Mouse (Mus musculus) hindbrain, embryonic 10.5 days (tissue): ENCODE results near the gene Plekhh2. TPM values are rescaled to one million over a fixed set of nuclear protein-coding genes. Genes with fewer than 3 reads are reported as not detected.

Source experiments
- DNase-seq: peaks from one replicate; pipeline ENCODE4 v3.0.0-alpha.2; 2017; ENCODE audit warnings: low spot score
- H3K27ac ChIP-seq: fragments of 300-500 bp; sonication (generic); 2 replicates; pipeline ENCODE4 v1.5.1; 2016; ENCODE audit warnings: mild to moderate bottlenecking, moderate library complexity
- H3K27me3 ChIP-seq: fragments of 300-500 bp; sonication (generic); 2 replicates; pipeline ENCODE4 v1.6.1; 2016; ENCODE audit warnings: mild to moderate bottlenecking; ENCODE audit not compliant: poor library complexity, insufficient read depth, severe bottlenecking
- H3K36me3 ChIP-seq: fragments of 300-500 bp; sonication (generic); 2 replicates; pipeline ENCODE4 v1.6.1; 2016; ENCODE audit warnings: mild to moderate bottlenecking, moderate library complexity
- H3K4me1 ChIP-seq: fragments of 300-500 bp; sonication (generic); replicated peaks from 2 replicates; pipeline ENCODE4 v1.6.1; 2016; ENCODE audit warnings: mild to moderate bottlenecking
- H3K4me3 ChIP-seq: fragments of 300-500 bp; sonication (generic); 2 replicates; pipeline ENCODE4 v1.5.1; 2016; ENCODE audit warnings: mild to moderate bottlenecking, moderate library complexity
- H3K9me3 ChIP-seq: fragments of 300-500 bp; sonication (generic); 2 replicates; pipeline ENCODE4 v1.6.1; 2016; ENCODE audit warnings: mild to moderate bottlenecking, moderate library complexity
- WGBS: fragments of 180-500 bp; shearing (Covaris S2); methylation state at CpG from one replicate; pipeline ENCODE4 v1.1.7; 2016; 5-methylcytosine and 5-hydroxymethylcytosine counted together
- polyA plus RNA-seq: library from polyadenylated mRNA; unstranded; fragments of >200 nt; fragmentation: Nextera tagmentation; extraction: Ambion mirVana; gene quantifications from 2 replicates; pipeline ENCODE4 v1.2.1, GENCODE M21; 2016

The Plekhh2 gene
- polyA plus RNA-seq, 1 experiment from 2014 or later, result 3.1 TPM

DNA sequence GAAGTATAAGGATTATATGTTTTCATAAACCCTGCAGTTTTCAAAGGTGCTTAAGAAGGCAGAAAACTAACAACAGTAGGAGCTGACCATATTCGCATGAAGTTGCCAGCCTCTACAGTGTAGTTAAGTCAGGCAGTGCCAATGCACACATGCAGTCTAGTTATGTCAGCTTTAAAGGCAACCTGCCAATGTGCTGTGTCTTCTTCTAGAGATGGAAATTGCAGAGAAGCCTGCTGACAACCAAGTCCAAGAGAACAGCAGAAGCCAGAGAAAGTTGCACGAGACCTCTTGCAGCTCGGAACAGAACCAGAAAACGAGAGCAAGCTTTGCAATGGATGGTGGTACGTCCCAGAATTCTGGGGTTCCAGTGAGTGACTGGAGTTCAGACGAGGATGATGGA is 54.1 kb downstream of the Plekhh2 start:
- WGBS, result 94% methylated on average over 6 of the region's 6 CpGs
- no peak for DNase-seq
- H3K4me3 ChIP-seq, result no peak overlapping the region
- no peak overlapping the region for H3K27ac ChIP-seq
- peaks cover 14% of the 10 kb centered on the region for H3K4me1 ChIP-seq
- H3K9me3 ChIP-seq, result no peaks in the 10 kb centered on the region
- 0 out of 2 replicates have a peak, but pooled peaks cover 9% of the 10 kb centered on the region for H3K36me3 ChIP-seq
- no peaks in the 10 kb centered on the region for H3K27me3 ChIP-seq

DNA sequence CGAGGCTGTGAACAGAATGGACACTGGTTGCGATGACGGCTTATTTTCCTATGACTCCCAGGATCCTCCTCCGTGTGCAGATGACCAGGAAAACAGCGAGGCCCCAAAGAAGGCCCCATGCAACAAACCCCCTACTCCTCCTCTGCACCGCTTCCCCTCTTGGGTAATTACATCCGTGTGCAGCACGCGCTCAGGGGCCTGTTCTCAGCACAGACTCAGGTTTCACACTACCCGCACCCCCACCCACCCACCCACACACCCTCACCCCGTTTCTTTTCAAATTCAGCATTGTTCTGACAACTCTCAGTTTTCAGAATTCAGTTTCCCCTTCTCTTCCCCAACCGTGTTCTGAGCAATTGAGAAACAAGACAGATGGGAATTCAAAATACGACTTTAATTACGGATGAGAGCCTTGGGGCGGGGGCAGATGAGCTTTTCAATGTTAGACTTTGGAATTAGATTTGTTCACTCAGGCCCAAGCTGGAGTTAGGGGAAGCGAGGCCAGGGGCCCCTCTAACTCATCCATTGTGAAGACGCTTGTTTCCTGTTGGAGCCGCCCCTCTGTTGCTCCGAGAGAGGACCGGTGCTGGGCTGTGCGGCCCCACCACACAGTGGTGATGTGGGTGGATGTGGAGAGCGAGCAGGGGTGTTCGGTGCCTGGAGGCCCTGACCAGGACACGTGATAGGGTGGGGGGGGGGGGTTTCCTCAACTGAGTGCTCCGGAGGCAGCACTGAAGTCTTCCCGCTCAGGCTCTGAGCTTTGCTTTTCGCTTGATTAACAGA is 55.3 kb downstream of the Plekhh2 start:
- Histone ChIP-seq H3K36me3 (0 out of 2 replicates have a peak, but pooled peaks cover 9% of the 10 kb centered on the region), H3K9me3 (no peaks in the 10 kb centered on the region), H3K27ac (peak overlapping the region; percentile 79), H3K4me1 (peaks cover 14% of the 10 kb centered on the region), H3K4me3 (no peak overlapping the region), H3K27me3 (no peaks in the 10 kb centered on the region)
- WGBS, result 61% methylated on average over 27 of the region's 27 CpGs
- DNase-seq, result peak; percentile 46

- H3K4me1 ChIP-seq, result peaks cover 14% of the 10 kb centered on the region
- no peaks in the 10 kb centered on the region for H3K27me3 ChIP-seq
- no peak for DNase-seq
- H3K4me3 ChIP-seq, result no peak overlapping the region
- H3K9me3 ChIP-seq, result no peaks in the 10 kb centered on the region
- H3K27ac ChIP-seq, result no peak overlapping the region
- H3K36me3 ChIP-seq, result 0 out of 2 replicates have a peak, but pooled peaks cover 9% of the 10 kb centered on the region
- WGBS, result 92% methylated on average over 12 of the region's 12 CpGs
Observed at GRCm38 (mm10) chr17:84568807-84569206, 57.1 kb downstream of the Plekhh2 start.

DNA sequence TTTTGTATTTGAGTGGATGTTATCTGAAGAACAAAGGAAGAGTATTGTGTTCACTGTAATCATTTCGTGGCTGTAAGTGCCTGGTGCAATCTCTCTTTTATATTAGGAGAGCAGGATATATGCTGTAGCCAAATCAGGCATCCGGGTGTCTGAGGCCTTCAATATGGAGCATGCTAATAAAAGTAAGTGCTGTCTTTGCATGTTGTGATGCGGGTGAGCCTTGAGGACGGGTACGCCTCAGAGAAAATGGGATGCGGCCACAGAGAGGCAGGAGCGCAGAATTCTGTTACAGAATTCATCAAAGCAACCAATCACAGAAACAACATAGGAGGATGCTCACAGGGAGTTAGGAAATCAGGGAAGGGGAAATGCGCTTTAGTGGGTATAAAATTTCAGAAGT is 58.1 kb downstream of the Plekhh2 start:
- H3K4me1 ChIP-seq, result peaks cover 14% of the 10 kb centered on the region
- WGBS, result 87% methylated on average over 8 of the region's 8 CpGs
- H3K27ac ChIP-seq, result no peak overlapping the region

GRCm38 (mm10) chr17:84571629-84572028 is 59.9 kb downstream of the Plekhh2 start:
- peak overlapping the region; percentile 20; the same call in 1 of the 2 replicates for H3K27ac ChIP-seq
- DNase-seq, result peak; percentile 49

More for the DNA sequence above, 58.1 kb downstream of the Plekhh2 start:
- 0 out of 2 replicates have a peak, but pooled peaks cover 9% of the 10 kb centered on the region for H3K36me3 ChIP-seq
- DNase-seq, result no peak
- H3K4me3 ChIP-seq, result no peak overlapping the region
- H3K27me3 ChIP-seq, result no peaks in the 10 kb centered on the region
- no peaks in the 10 kb centered on the region for H3K9me3 ChIP-seq

DNA sequence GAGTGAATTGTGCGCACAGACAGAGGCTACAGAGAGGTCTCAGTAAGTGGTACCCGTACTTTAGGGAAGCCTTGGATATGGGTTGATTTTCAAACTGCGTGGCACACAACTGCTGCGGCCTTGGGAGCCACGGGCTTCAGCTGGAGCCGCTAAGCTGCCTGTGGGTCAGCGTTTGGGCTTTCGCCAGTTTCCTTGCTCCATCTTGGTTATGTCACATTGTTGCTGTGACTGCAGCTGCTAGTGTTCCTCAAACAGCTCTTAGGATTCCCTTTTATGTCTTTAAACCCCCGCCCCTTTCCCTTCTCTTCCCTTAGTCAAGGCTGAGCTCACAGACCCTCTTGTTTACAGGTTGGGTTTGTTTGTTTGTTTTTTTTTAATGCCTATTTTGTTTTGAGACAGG is 61.6 kb downstream of the Plekhh2 start:
- DNase-seq, result no peak
- 94% methylated on average over 9 of the region's 9 CpGs for WGBS

More at GRCm38 (mm10) chr17:84571629-84572028, 59.9 kb downstream of the Plekhh2 start:
- Histone ChIP-seq H3K4me3 (no peak overlapping the region), H3K4me1 (peaks cover 11% of the 10 kb centered on the region), H3K36me3 (0 out of 2 replicates have a peak, but pooled peaks cover 2% of the 10 kb centered on the region), H3K27me3 (no peaks in the 10 kb centered on the region), H3K9me3 (no peaks in the 10 kb centered on the region)
- WGBS, result 77% methylated on average over 18 of the region's 18 CpGs

DNA sequence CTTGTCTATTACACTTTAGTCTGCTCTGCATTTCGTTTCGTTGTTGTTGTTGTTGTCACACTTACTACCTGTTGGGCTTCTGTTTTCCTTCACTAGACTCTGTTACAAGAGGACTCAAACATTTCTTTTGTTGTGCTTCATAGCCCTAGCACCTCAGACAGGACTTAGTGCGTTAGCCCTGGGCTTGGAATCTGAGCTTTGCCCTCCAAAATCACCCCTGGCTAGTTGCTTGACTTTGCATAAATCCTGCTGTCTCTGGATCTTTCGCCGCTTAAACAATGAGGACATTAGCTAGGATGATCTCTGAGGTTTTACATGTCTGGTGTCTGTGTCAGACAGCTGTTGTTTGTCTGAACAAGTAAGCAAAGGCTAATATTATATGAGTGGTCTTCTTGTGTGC is 62.2 kb downstream of the Plekhh2 start:
- 88% methylated on average over 5 of the region's 5 CpGs for WGBS
- H3K9me3 ChIP-seq, result no peaks in the 10 kb centered on the region
- no peaks in the 10 kb centered on the region for H3K36me3 ChIP-seq
- H3K4me1 ChIP-seq, result no peaks in the 10 kb centered on the region
- no peak overlapping the region for H3K4me3 ChIP-seq
- no peak for DNase-seq
- H3K27me3 ChIP-seq, result no peaks in the 10 kb centered on the region
- no peak overlapping the region for H3K27ac ChIP-seq

More for the DNA sequence above, 61.6 kb downstream of the Plekhh2 start:
- no peaks in the 10 kb centered on the region for H3K36me3 ChIP-seq
- H3K9me3 ChIP-seq, result no peaks in the 10 kb centered on the region
- no peaks in the 10 kb centered on the region for H3K4me1 ChIP-seq
- no peak overlapping the region for H3K4me3 ChIP-seq
- no peak overlapping the region for H3K27ac ChIP-seq
- H3K27me3 ChIP-seq, result no peaks in the 10 kb centered on the region

- no peaks in the 10 kb centered on the region for H3K9me3 ChIP-seq
- H3K36me3 ChIP-seq, result no peaks in the 10 kb centered on the region
- H3K4me3 ChIP-seq, result no peak overlapping the region
- no peak for DNase-seq
- WGBS, result 94% methylated on average over 5 of the region's 5 CpGs
- peaks cover 3% of the 10 kb centered on the region for H3K4me1 ChIP-seq
- H3K27me3 ChIP-seq, result no peaks in the 10 kb centered on the region
- H3K27ac ChIP-seq, result no peak overlapping the region
Observed at GRCm38 (mm10) chr17:84575108-84575507, 63.4 kb downstream of the Plekhh2 start.

DNA sequence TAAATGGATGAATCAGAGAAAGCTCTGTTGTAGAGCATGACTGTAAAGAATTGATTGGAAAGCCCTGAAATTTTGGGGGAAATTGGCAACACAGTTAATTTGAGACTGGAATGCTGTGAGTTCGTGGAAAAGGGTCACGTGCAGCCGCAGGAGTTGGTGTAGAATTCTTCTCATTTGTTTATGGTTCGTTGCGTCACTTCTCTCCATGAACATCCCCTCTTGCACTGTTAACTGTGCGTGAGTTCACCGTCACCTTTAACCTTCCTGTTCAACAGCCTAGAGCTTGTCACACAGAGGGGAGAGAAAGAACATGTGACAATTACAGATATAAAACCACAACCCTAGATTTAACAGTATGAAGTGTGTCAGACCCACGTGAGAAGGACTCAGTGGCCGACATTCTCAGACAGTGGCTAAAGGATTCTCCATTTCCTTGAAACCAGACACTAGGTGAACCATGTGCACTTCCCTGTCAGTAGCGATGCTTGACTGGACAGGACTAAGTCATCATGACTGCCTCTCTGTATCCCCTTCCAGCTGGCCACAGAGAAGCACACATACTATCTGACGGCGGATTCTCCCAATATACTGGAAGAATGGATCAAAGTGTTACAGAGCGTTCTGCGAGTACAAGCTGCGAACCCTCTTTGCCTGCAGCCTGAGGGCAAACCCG is 65.1 kb downstream of the Plekhh2 start:
- WGBS, result 81% methylated on average over 16 of the region's 16 CpGs
- Histone ChIP-seq H3K9me3 (no peaks in the 10 kb centered on the region), H3K27ac (no peak overlapping the region), H3K27me3 (no peaks in the 10 kb centered on the region), H3K36me3 (no peaks in the 10 kb centered on the region), H3K4me3 (no peak overlapping the region), H3K4me1 (peaks cover 13% of the 10 kb centered on the region)
- no peak for DNase-seq

DNA sequence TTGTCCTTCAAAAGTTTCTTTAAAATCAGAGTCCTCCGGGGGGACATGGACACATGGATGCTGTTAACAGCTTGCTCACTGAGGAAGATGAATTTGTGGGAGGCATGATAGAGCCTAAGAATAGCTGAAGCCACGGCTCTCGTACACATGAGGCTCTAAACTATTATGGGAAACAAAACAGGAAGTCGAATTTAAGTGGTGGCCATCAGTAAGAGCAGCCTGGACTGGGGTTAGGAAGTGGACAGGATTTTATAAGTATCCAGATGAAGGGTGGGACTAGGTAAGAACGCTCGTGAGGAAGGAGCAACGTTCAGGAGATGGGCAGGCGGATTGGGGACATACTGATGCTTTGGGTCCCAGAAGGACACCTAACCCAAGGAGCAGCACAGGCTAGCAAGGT is 67.6 kb downstream of the Plekhh2 start:
- no peak for DNase-seq
- no peaks in the 10 kb centered on the region for H3K9me3 ChIP-seq
- WGBS, result 87% methylated on average over 8 of the region's 8 CpGs
- H3K4me1 ChIP-seq, result peaks cover 16% of the 10 kb centered on the region
- no peak overlapping the region for H3K4me3 ChIP-seq
- no peaks in the 10 kb centered on the region for H3K27me3 ChIP-seq
- no peak overlapping the region for H3K27ac ChIP-seq
- no peaks in the 10 kb centered on the region for H3K36me3 ChIP-seq

DNA sequence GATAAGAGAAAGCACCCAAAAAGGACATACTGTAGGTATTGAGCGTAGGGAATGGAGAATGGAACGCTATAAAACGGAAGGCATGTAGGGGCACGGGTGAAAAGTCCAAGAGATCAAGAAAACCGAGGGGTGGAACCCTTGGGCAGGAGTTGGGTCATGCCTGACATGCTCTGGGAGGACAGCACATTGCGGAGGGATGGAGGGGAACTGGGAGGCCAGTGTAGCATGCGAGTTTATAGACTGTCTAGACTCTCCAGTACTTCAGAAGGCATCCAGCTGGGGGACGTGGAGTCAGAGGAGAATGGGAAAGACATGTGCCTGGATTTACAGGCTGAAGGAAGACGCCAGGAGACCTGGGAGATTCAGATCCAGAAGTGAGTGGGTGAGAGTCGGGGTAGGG is 68.1 kb downstream of the Plekhh2 start:
- H3K27ac ChIP-seq, result no peak overlapping the region
- no peaks in the 10 kb centered on the region for H3K9me3 ChIP-seq
- 85% methylated on average over 10 of the region's 10 CpGs for WGBS
- H3K36me3 ChIP-seq, result no peaks in the 10 kb centered on the region
- peaks cover 19% of the 10 kb centered on the region for H3K4me1 ChIP-seq
- no peaks in the 10 kb centered on the region for H3K27me3 ChIP-seq
- no peak overlapping the region for H3K4me3 ChIP-seq
- DNase-seq, result no peak

DNA sequence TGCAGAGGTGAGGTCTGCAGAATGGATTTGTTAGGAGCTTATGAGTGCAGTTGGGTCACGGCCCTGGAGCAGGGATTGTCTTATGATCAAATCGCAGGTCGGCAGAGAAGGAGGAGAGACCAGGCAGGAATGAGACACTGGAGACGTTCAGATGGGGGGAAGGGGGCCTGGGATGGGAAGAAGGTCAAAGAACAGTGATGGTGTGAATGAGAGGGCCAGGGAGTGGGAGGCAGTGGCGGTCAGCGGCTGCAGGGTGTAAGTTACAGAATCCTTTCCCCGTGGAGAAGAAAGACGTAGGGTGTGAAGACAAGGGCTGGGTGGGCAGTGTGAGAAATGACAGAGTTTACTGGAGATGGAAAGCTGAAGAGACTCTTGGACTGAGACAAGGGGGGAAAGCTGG is 69.1 kb downstream of the Plekhh2 start:
- no peaks in the 10 kb centered on the region for H3K27me3 ChIP-seq
- H3K27ac ChIP-seq, result peak overlapping the region; percentile 40; the same call in 1 of the 2 replicates
- WGBS, result 46% methylated on average over 8 of the region's 8 CpGs
- H3K9me3 ChIP-seq, result no peaks in the 10 kb centered on the region
- no peak overlapping the region for H3K4me3 ChIP-seq
- peaks cover 22% of the 10 kb centered on the region for H3K4me1 ChIP-seq
- no peak for DNase-seq
- no peaks in the 10 kb centered on the region for H3K36me3 ChIP-seq
